Mouse (Mus musculus): ENCODE results near the gene Ust.

Ust gene

GRCm38 (mm10) chr10:8504832-8505231 lies 13.8 kb downstream of the Ust start:
- DNase-seq (ENCODE audit: low spot score in 2 of 2): no peak

GRCm38 (mm10) chr10:8498951-8499891 lies 19.4 kb downstream of the Ust start:
- no peak for DNase-seq (ENCODE audit: low spot score in 2 of 2)

- DNase-seq (ENCODE audit: low spot score in 2 of 2): no peak
These were observed 23.0 kb downstream of the Ust start for GRCm38 (mm10) chr10:8495543-8496141.

- no peak for DNase-seq (ENCODE audit: low spot score in 2 of 2)
These were observed 26.6 kb downstream of the Ust start for GRCm38 (mm10) chr10:8491909-8492591.

- DNase-seq (ENCODE audit: low spot score in 2 of 2): no peak
These were observed 31.2 kb downstream of the Ust start for GRCm38 (mm10) chr10:8487388-8487787.

- DNase-seq (ENCODE audit: low spot score in 2 of 2): no peak
These were observed 34.1 kb downstream of the Ust start for GRCm38 (mm10) chr10:8484487-8484886.

- DNase-seq (ENCODE audit: low spot score in 2 of 2): no peak
These were observed 35.8 kb downstream of the Ust start for GRCm38 (mm10) chr10:8482779-8483178.

GRCm38 (mm10) chr10:8479779-8480178 lies 38.8 kb downstream of the Ust start:
- no peak for DNase-seq (ENCODE audit: low spot score in 2 of 2)

- no peak for DNase-seq (ENCODE audit: low spot score in 2 of 2)
These were observed 40.7 kb downstream of the Ust start for GRCm38 (mm10) chr10:8477936-8478335.

- no peak for DNase-seq (ENCODE audit: low spot score in 2 of 2)
These were observed 46.6 kb downstream of the Ust start for GRCm38 (mm10) chr10:8471995-8472394.

- DNase-seq (ENCODE audit: low spot score in 2 of 2): no peak
These were observed 47.6 kb downstream of the Ust start for GRCm38 (mm10) chr10:8471012-8471411.

- no peak for DNase-seq (ENCODE audit: low spot score in 2 of 2)
These were observed 49.1 kb downstream of the Ust start for GRCm38 (mm10) chr10:8469516-8469915.

- DNase-seq (ENCODE audit: low spot score in 2 of 2): no peak
These were observed 49.8 kb downstream of the Ust start for GRCm38 (mm10) chr10:8468651-8469386.

GRCm38 (mm10) chr10:8465918-8466317 lies 52.7 kb downstream of the Ust start:
- no peak for DNase-seq (ENCODE audit: low spot score in 2 of 2)

- no peak for DNase-seq (ENCODE audit: low spot score in 2 of 2)
These were observed 53.4 kb downstream of the Ust start for GRCm38 (mm10) chr10:8465216-8465615.

GRCm38 (mm10) chr10:8461372-8461771 lies 57.3 kb downstream of the Ust start:
- no peak for DNase-seq (ENCODE audit: low spot score in 2 of 2)

- no peak for DNase-seq (ENCODE audit: low spot score in 2 of 2)
These were observed 63.9 kb downstream of the Ust start for GRCm38 (mm10) chr10:8454711-8455110.

GRCm38 (mm10) chr10:8447681-8448080 lies 70.9 kb downstream of the Ust start:
- no peak for DNase-seq (ENCODE audit: low spot score in 2 of 2)

GRCm38 (mm10) chr10:8446972-8447371 lies 71.7 kb downstream of the Ust start:
- no peak for DNase-seq (ENCODE audit: low spot score in 2 of 2)

GRCm38 (mm10) chr10:8444052-8444451 lies 74.6 kb downstream of the Ust start:
- no peak for DNase-seq (ENCODE audit: low spot score in 2 of 2)

- no peak for DNase-seq (ENCODE audit: low spot score in 2 of 2)
These were observed 86.8 kb downstream of the Ust start for GRCm38 (mm10) chr10:8431857-8432256.
